ENCODE assay signal across 9 mouse cellular contexts in genomic region chr8:86903104-86903503, GRCm38 (mm10). TPM values are rescaled to one million over a fixed set of nuclear protein-coding genes. Genes with fewer than 3 reads are reported as not detected.
DNase-seq lines count a peak whose midpoint lies in the region; ATAC-seq and TF ChIP-seq lines count a peak whose summit lies in the region.
"Had no signal": no experiment of that assay in that cellular context is flagged by ENCODE, and none has a peak within 500 bp of the region (broad histone marks: within the 10 kb centered on the region; RNA-seq: fewer than 3 reads in every experiment).

No protein-coding gene starts in this region.

- no peak overlapping the region for H3K4me3 ChIP-seq in lung, embryonic 14.5 days (ENCODE audit: low read depth, low read length)
- H3K4me3 ChIP-seq: limb, embryonic 15.5 days had no signal

- ATAC-seq in Patski: peak; percentile 42
- no peak; the same call in 1 of the 2 replicates for ATAC-seq in lung, embryonic 14.5 days (ENCODE audit: insufficient read depth)

- no peak overlapping the region for H3K27ac ChIP-seq in lung, embryonic 14.5 days (ENCODE audit: low read depth)
- H3K27ac ChIP-seq: limb, embryonic 15.5 days had no signal

- H3K4me1 ChIP-seq in lung, embryonic 14.5 days (ENCODE audit: insufficient read depth): no peaks in the 10 kb centered on the region
- H3K4me1 ChIP-seq: limb, embryonic 15.5 days had no signal

- CTCF ChIA-PET in Patski (lab: Charles Lee): interaction anchor here (0.6 to 2.6 kb wide), 19 partner anchors 9 to 1250 kb away, joined by 3 to 15 read pairs (median 3); no protein-coding TSS in a partner anchor

- peak; percentile 77 for DNase-seq in CD4-positive helper T cell, adult 2 months (ENCODE audit: low read depth, low spot score)
- DNase-seq in Patski (ENCODE audit: low read depth, low spot score): no peak
- peak; percentile 71 for DNase-seq in cerebellum, adult 9-11 months
- peak; percentile 40 for DNase-seq in gastrocnemius, postnatal 25 days
- DNase-seq in kidney, postnatal 4 days: peak; percentile 92
- DNase-seq in lung, embryonic 14.5 days: peak; percentile 90
- DNase-seq in right cerebral cortex, postnatal 25 days: peak; percentile 75
- peak; percentile 57 to 85 for DNase-seq in urinary bladder, postnatal 4 days (ENCODE audit: low spot score in 2 of 2)

- no peaks in the 10 kb centered on the region for H3K27me3 ChIP-seq in Patski
- H3K27me3 ChIP-seq in lung, embryonic 14.5 days (ENCODE audit: insufficient read depth, low read length): no peaks in the 10 kb centered on the region
- H3K27me3 ChIP-seq: limb, embryonic 15.5 days had no signal

- in situ Hi-C loops in Patski (cut with MboI; ENCODE audit: low pct_unique_long_range_greater_than_20kb): loop anchor here (10.0 kb wide), 2 partner anchors 178 to 258 kb away; no protein-coding TSS in a partner anchor

- POLR2A ChIA-PET in Patski (lab: Charles Lee): interaction anchor here (1.2 kb wide), 1 partner anchor 42 kb away, joined by 4 read pairs; no protein-coding TSS in a partner anchor

- no peaks in the 10 kb centered on the region for H3K36me3 ChIP-seq in lung, embryonic 14.5 days (ENCODE audit: insufficient read depth)
- H3K36me3 ChIP-seq: limb, embryonic 15.5 days had no signal

- H3K4me2 ChIP-seq in lung, embryonic 14.5 days: no peak overlapping the region
- H3K4me2 ChIP-seq: limb, embryonic 15.5 days had no signal

- WGBS in lung, embryonic 14.5 days: 7% methylated on average over 10 of the region's 10 CpGs

- no peak overlapping the region for H3K9ac ChIP-seq in lung, embryonic 14.5 days
- H3K9ac ChIP-seq: limb, embryonic 15.5 days had no signal

- no peaks in the 10 kb centered on the region for H3K9me3 ChIP-seq in lung, embryonic 14.5 days (ENCODE audit: low read depth, low read length)
- H3K9me3 ChIP-seq: limb, embryonic 15.5 days had no signal

- peak; percentile 99 for TF ChIP-seq CTCF in Patski (IDR thresholded peaks at IDR 0.05)
- peak; percentile 97 for TF ChIP-seq CTCF in lung, embryonic 14.5 days (IDR thresholded peaks at IDR 0.05; ENCODE audit: low read depth)

RNA-seq across cellular contexts. Expression of gene N4bp1, which starts 18.0 kb away (rescaled TPM):
- polyA plus RNA-seq in Patski (2021): 35.2 TPM
- 10 to 100 TPM; 14.3 to 14.9 TPM for total RNA-seq in gastrocnemius, postnatal 25 days (2021)
- polyA plus RNA-seq in lung, embryonic 14.5 days (2014; fragmentation: Nextera tagmentation; extraction: Ambion mirVana): 11.3 and 11.5 TPM in 2 replicates
